Mouse (Mus musculus) megakaryocyte, embryonic 14.5 days (primary cell): ENCODE results near the gene Myo18b. TPM values are rescaled to one million over a fixed set of nuclear protein-coding genes. Genes with fewer than 3 reads are reported as not detected.

Experiments used
- H3K27me3 ChIP-seq: replicated peaks from 2 replicates; pipeline ENCODE3; 2012; ENCODE audit warnings: inconsistent platforms
- H3K36me3 ChIP-seq: replicated peaks from 2 replicates; pipeline ENCODE3; 2012; ENCODE audit warnings: low read length, inconsistent platforms, mixed read lengths
- H3K4me1 ChIP-seq: 2 replicates; pipeline ENCODE4 v1.6.1; 2012; ENCODE audit warnings: inconsistent platforms
- H3K4me3 ChIP-seq: replicated peaks from 2 replicates; pipeline ENCODE3; 2012; ENCODE audit warnings: moderate library complexity, mild to moderate bottlenecking, inconsistent platforms
- H3K9me3 ChIP-seq: 2 replicates; pipeline ENCODE4 v1.6.1; 2012; ENCODE audit warnings: inconsistent platforms
- FLI1 ChIP-seq: IDR thresholded peaks from 2 replicates; pipeline ENCODE4 v1.6.1; 2012; ENCODE audit warnings: low read length, inconsistent platforms, mixed read lengths
- GATA1 ChIP-seq: IDR thresholded peaks from 3 replicates; pipeline ENCODE4 v1.6.1; 2012; ENCODE audit warnings: mixed read lengths, low read length, inconsistent platforms, borderline replicate concordance
- polyA plus RNA-seq: library from polyadenylated mRNA; stranded (reverse); fragments of >175 nt; gene quantifications from 2 replicates; pipeline ENCODE4 v1.2.3, GENCODE M21; 2012; ENCODE audit warnings: low replicate concordance; ENCODE audit not compliant: insufficient read depth

Gene Myo18b
- polyA plus RNA-seq, 1 experiment: 0.22 TPM

DNA sequence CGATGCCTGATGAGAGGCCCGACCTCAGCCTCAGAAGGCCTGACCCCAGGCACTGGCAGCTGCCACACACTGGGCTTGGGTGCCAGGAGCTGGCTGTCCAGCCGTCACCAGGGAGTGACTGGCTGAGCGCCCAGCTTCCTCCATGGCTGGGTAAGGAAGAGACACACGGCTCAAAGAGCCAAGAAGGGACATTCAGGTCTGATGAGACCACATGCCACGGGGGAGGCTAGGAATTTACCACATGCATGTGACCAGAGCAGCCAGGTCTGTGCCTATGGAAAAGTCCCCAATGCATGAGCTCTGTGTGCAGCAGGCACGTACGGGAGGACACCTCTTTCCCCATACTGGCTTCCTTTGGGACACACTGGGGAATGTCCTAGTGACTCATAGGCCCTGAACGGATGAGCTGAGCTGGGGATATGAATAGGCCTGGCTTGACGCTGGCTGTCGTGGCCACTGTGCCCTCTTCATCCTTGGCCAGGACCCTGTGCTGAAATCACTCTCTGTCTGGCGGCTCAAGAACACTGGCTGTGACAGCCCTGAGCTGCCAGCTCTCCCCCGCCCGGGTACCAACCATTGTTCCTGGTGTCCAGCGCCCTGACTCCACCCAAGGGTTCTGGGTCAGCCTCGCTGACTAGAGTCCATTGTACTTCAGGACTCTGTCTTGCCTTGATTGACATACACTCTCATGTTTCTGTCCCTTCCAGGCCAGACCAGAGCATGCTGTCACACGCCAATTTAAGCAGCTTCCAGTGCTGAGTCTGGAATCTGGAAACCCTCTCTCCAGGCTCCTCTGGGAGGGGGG lies 9.3 kb downstream of the Myo18b start:
- no peak for TF ChIP-seq GATA1
- no peak for TF ChIP-seq FLI1
- peaks cover 8% of the 10 kb centered on the region for H3K27me3 ChIP-seq
- no peaks in the 10 kb centered on the region for H3K4me1 ChIP-seq
- no peak overlapping the region for H3K4me3 ChIP-seq
- no peaks in the 10 kb centered on the region for H3K36me3 ChIP-seq
- H3K9me3 ChIP-seq: peaks cover 9% of the 10 kb centered on the region

DNA sequence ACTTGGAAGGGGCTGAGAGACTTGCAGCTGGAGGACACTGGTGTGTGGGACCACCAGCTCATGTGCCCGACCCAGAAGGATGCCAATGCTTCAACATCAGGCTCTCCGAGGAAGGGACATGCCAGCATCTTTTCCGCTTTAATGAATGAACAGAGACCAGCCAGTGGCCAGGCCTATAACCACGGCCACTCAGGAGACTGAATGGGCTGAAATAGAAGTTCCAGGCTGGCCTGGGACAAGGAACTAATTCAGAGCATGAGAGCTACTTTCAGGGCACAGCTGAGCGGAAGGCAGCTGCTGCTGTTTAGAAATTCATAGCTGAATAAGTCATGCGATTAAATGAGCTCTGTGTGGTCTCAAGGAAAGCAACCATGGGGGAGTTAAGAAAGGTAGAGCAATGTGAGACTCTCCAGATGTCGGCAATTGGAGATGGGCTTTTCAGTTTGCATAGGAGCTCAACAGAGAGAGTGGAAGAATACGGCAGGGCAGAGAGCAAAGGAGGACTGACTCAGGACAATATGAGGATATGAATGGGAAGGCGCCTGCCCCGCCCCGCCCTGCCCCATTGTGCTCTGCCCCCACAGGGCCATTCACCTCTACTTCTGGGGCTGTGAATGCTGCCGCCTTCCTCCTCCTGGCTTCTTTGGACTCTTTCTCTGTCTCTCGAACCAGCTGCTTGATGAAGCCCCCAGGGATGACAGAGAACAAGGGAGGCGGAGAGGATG lies 18.6 kb downstream of the Myo18b start:
- Histone ChIP-seq H3K4me3 (no peak overlapping the region), H3K36me3 (no peaks in the 10 kb centered on the region), H3K4me1 (no peaks in the 10 kb centered on the region), H3K9me3 (no peaks in the 10 kb centered on the region), H3K27me3 (peaks cover 36% of the 10 kb centered on the region)
- TF ChIP-seq GATA1 (no peak), FLI1 (no peak)

DNA sequence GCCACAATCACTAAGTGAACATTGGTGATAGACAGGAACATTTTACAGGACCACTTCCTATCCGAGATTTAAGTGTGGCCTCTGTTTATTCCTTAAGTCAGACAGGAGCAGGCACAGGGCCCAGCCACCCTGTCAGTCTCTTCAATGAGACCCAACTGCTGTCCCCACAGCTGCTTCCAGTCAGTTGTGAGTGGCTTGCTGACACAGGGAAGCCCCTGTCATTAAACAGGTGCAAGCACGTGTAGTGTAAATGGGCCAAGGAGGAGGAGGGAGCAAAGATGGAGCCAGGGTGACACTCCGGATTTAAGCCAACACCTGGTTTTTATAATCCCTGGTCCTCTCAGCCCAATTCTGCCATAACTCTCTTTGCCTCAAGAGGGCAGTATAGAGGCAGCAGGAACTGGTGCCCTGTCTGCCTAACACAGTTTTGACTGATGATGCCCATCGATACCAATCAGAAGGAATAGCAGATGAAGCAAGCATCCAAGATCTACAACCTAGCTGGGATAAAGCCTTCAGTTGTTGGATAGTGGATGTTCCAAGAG lies 19.2 kb downstream of the Myo18b start:
- TF ChIP-seq GATA1 (no peak), FLI1 (no peak)
- no peaks in the 10 kb centered on the region for H3K4me1 ChIP-seq
- H3K4me3 ChIP-seq: no peak overlapping the region
- H3K36me3 ChIP-seq: no peaks in the 10 kb centered on the region
- no peaks in the 10 kb centered on the region for H3K9me3 ChIP-seq
- H3K27me3 ChIP-seq: peaks cover 39% of the 10 kb centered on the region

DNA sequence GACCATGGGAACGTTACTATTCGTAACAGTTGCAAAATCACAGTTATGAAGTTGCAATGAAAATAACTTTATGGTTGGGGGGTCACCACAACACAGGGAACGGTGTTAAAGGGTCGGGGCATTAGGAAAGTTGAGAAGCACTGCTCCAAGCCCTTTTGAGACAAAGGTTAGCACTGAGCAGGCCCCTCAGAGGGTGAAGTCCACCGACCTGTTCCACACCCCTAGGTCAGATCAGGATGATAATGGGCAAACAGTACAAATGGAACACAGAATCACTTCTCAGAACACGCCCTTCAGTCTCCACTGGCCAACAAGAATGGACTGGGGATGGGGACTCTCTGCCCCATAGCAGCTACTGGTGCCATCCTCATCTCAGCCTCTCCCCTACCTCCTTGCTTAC lies 23.2 kb downstream of the Myo18b start:
- TF ChIP-seq FLI1 (no peak), GATA1 (no peak)
- H3K27me3 ChIP-seq: peaks cover 44% of the 10 kb centered on the region
- H3K4me1 ChIP-seq: no peaks in the 10 kb centered on the region
- no peaks in the 10 kb centered on the region for H3K36me3 ChIP-seq
- H3K9me3 ChIP-seq: no peaks in the 10 kb centered on the region
- H3K4me3 ChIP-seq: no peak overlapping the region

DNA sequence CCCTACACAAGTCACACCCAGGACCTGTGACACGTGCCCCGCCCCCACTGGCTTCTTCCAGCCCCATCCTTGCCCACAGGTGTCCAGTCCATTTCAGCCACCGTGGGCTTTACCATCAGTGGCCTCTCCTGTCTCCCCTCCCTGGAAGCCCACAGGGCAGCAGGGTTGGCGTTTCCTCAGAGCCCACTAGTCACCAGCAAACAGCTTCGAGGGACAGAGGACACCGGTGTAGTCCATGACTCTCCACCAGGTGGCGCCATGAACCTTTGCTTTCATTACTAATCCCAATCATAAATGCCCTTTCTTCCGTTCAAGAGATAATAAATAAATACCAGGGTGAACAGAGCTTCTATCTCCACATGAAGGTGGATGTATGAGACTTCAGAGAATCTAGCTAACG lies 25.4 kb downstream of the Myo18b start:
- Histone ChIP-seq H3K4me3 (no peak overlapping the region), H3K36me3 (no peaks in the 10 kb centered on the region), H3K27me3 (peaks cover 46% of the 10 kb centered on the region), H3K9me3 (no peaks in the 10 kb centered on the region), H3K4me1 (no peaks in the 10 kb centered on the region)
- no peak for TF ChIP-seq FLI1
- no peak for TF ChIP-seq GATA1

DNA sequence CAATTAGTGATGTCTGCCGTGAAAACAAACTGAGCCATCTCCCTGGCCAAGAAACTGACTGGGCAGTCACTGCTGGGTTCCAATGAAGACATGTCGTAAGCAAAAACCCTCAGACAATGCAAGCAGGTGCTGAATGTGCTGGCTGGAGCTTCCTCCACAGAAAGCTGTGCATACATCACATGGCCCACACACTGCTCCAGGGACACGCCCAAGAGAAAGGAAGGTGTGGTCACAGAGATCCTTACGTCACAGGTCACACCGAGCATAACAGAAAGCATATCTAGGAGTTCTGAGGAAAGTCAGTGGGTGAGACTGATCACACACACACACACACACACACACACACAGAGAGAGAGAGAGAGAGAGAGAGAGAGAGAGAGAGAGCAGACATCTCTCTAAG lies 27.5 kb downstream of the Myo18b start:
- TF ChIP-seq GATA1 (no peak), FLI1 (no peak)
- H3K27me3 ChIP-seq: peaks cover 36% of the 10 kb centered on the region
- H3K36me3 ChIP-seq: no peaks in the 10 kb centered on the region
- H3K4me3 ChIP-seq: no peak overlapping the region
- no peaks in the 10 kb centered on the region for H3K9me3 ChIP-seq
- no peaks in the 10 kb centered on the region for H3K4me1 ChIP-seq

DNA sequence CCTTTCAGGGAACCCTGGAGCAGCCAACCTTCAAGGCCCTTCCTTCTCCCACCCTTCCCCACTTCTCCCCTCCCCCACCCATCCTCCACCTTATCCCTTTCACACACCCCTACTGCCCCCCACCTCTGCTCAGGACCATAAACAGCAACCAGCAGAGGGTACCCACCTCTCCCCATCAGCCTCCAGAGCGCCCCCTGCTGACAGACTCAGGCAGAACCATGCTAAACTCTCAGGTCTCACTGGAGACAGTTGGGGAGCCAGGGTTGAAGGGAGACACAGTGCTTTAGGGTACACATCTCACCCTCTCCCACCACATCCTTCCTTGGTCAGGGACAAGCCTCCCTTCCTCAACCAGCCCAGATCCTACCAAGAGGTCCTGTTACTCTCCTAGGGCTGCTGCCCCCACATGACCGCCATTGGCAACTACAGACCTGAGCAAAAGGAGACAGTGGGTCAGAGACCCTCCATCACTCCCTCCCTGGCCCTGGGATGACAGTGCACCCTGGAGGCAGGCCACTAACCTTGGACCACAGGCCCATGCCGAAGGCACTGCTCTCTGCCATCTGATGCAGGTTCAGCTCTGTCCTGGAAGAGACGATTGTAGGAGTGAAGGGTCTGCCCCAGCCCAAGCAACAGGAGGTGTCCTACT lies 31.3 kb downstream of the Myo18b start:
- Histone ChIP-seq H3K4me1 (no peaks in the 10 kb centered on the region), H3K36me3 (no peaks in the 10 kb centered on the region), H3K4me3 (no peak overlapping the region), H3K9me3 (peaks cover 7% of the 10 kb centered on the region), H3K27me3 (peaks cover 17% of the 10 kb centered on the region)
- TF ChIP-seq GATA1 (no peak), FLI1 (no peak)

DNA sequence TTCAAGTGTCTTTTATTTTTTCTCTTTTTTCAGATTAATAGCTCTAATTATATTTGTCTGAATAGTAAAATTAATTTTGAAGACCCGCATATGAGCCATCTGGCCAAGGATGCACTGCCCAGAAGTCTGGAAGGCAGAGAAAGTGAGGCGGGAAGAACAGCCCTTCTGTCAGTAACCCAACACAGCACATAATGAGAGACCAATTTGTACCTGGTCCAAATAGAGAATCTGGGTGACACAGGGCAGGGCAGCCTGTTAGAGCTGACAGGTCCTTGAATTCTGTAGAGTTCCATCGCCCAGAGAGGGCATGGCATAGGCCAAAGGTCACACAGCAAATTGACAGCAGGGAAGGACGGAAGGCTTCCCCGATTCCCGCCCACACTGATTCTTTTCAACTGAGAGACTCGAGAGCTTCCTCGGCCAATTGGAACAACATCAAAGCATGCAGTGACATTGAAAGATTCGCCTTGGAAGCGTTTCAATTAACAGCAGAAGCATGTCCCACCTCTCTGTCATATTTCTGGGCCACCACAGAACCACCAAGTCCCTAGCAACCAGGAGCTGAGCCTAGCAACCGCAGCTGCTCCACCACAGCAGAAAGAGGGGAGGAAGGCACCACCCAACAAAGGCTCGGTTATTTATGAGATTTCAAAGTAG lies 36.7 kb downstream of the Myo18b start:
- TF ChIP-seq FLI1 (no peak), GATA1 (no peak)
- H3K4me1 ChIP-seq: no peaks in the 10 kb centered on the region
- peaks cover 10% of the 10 kb centered on the region for H3K27me3 ChIP-seq
- no peak overlapping the region for H3K4me3 ChIP-seq
- H3K9me3 ChIP-seq: peaks cover 19% of the 10 kb centered on the region
- no peaks in the 10 kb centered on the region for H3K36me3 ChIP-seq

DNA sequence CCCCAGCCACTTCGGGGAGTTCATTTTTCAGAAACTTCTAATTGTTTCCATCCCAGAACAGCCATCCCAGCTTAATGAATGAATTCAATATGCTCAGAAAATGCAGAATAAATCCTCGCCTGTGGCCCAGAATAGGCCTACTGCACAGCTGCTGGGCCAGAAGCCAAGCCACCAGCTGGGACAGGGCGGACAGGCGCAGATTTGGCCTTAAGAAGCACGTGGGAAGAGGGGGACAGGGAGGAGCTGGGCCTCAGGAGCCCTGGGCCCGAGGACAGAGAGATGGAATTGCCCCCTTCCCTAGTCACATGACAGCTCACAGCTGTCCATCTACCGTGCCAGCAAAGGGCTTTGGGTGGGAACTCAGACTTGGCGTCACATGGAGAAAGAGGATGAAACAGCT lies 43.0 kb downstream of the Myo18b start:
- Histone ChIP-seq H3K9me3 (0 out of 2 replicates have a peak, but pooled peaks cover 3% of the 10 kb centered on the region), H3K4me1 (no peaks in the 10 kb centered on the region), H3K4me3 (no peak overlapping the region), H3K36me3 (no peaks in the 10 kb centered on the region), H3K27me3 (peaks cover 27% of the 10 kb centered on the region)
- TF ChIP-seq FLI1: no peak
- no peak for TF ChIP-seq GATA1
